Mouse (Mus musculus) testis, adult 2 months (tissue): ENCODE data around the gene Scgb1b29.
"Not testable (repeated sequence)": the region's sequence is repeated elsewhere in the genome, so short reads cannot be mapped to it uniquely, and the experiment has no call there.

Source experiments
- CTCF ChIP-seq: fragments of 200-500 bp; IDR thresholded peaks from 2 replicates; pipeline ENCODE4 v1.5.1; 2012; ENCODE audit warnings: low read depth, mild to moderate bottlenecking, inconsistent platforms, low read length, moderate library complexity; ENCODE audit not compliant: control insufficient read depth, insufficient read depth, insufficient replicate concordance
- POLR2A ChIP-seq: fragments of 200-500 bp; IDR thresholded peaks from 2 replicates; pipeline ENCODE4 v1.6.1; 2012; ENCODE audit warnings: low read depth, mild to moderate bottlenecking, inconsistent platforms, low read length, moderate library complexity; ENCODE audit not compliant: control insufficient read depth

- TF ChIP-seq CTCF, POLR2A: not testable (repeated sequence)
Measured at GRCm38 (mm10) chr7:32441241-32441640, at the start of gene Scgb1b29.
